Mouse (Mus musculus) stomach, embryonic 16.5 days (tissue): ENCODE results near the gene Usp37. TPM values are rescaled to one million over a fixed set of nuclear protein-coding genes. Genes with fewer than 3 reads are reported as not detected.

Experiments used
- microRNA counts: library from miRNA; unstranded; fragments of <30 nt; microRNA quantifications from one replicate; lab custom pipeline; 2016
- microRNA-seq: library from miRNA; unstranded; fragments of <30 nt; microRNA quantifications from one replicate; pipeline ENCODE4, GENCODE M21; 2016
- polyA plus RNA-seq: library from polyadenylated mRNA; unstranded; fragments of >200 nt; fragmentation: Nextera tagmentation; extraction: Ambion mirVana; gene quantifications from 2 replicates; pipeline ENCODE4 v1.2.1, GENCODE M21; 2015

The Usp37 gene
- polyA plus RNA-seq, 1 experiment from 2014 or later: 27.0 TPM

MicroRNA genes within 50 kb of the gene (microRNA counts, 519-probe panel; counts per million panel counts)
- 3,348 counts per million, percentile 77 among the panel's probes with 10 or more counts for microRNA mmu-miR-26b (lab: Ali Mortazavi, UCI)

Small RNAs within 50 kb of the gene (microRNA-seq; reads per million reads assigned to microRNA genes)
- gene Gm25035 (not detected), gene Mir26b (40,456 reads per million, percentile 99 among the genes with 10 or more reads in this experiment)

Other genes starting within 250 kb of the Usp37 start
- gene Tmbim1, start 238.7 kb downstream of the Usp37 start, polyA plus RNA-seq: 105 and 150 TPM in 2 replicates
- 0.66 and 0.77 TPM in 2 replicates for gene Catip, start 182.2 kb downstream of the Usp37 start, polyA plus RNA-seq
- gene Slc11a1, start 169.1 kb downstream of the Usp37 start, polyA plus RNA-seq: 7.7 and 8.7 TPM in 2 replicates
- 77.9 and 88.9 TPM in 2 replicates for gene Ctdsp1, start 152.8 kb downstream of the Usp37 start, polyA plus RNA-seq
- 29.1 and 29.8 TPM in 2 replicates for gene Vil1, start 134.9 kb downstream of the Usp37 start, polyA plus RNA-seq
- 45.8 and 46.3 TPM in 2 replicates for gene Cnot9, start 38.2 kb downstream of the Usp37 start, polyA plus RNA-seq
- 0.25 and 0.93 TPM in 2 replicates for gene Plcd4, start 1.4 kb downstream of the Usp37 start, polyA plus RNA-seq
- gene Zfp142, start 44.0 kb upstream of the Usp37 start, polyA plus RNA-seq: 5.0 and 5.3 TPM in 2 replicates
- 17.0 and 17.2 TPM in 2 replicates for gene Bcs1l, start 44.0 kb upstream of the Usp37 start, polyA plus RNA-seq
- gene Rnf25, start 57.1 kb upstream of the Usp37 start, polyA plus RNA-seq: 32.1 and 33.2 TPM in 2 replicates
- gene Stk36, start 57.2 kb upstream of the Usp37 start, polyA plus RNA-seq: 5.2 and 5.4 TPM in 2 replicates
- gene Ttll4, start 117.5 kb upstream of the Usp37 start, polyA plus RNA-seq: 11.4 and 14.4 TPM in 2 replicates
- gene Cyp27a1, start 169.3 kb upstream of the Usp37 start, polyA plus RNA-seq: 10.4 and 11.3 TPM in 2 replicates
- 0.31 and 1.8 TPM in 2 replicates for gene Prkag3, start 204.9 kb upstream of the Usp37 start, polyA plus RNA-seq
- 2.4 and 2.8 TPM in 2 replicates for gene Wnt6, start 227.6 kb upstream of the Usp37 start, polyA plus RNA-seq
- gene Wnt10a, start 247.2 kb upstream of the Usp37 start, polyA plus RNA-seq: 2.9 and 3.2 TPM in 2 replicates